Mouse (Mus musculus) heart, embryonic 15.5 days (tissue): ENCODE measurements around the gene 1700017D01Rik. TPM values are rescaled to one million over a fixed set of nuclear protein-coding genes. Genes with fewer than 3 reads are reported as not detected.

Source experiments
- ATAC-seq: fragments of 200-750 bp; cut with Nextera tagmentation; replicated peaks from 2 replicates; pipeline ENCODE4 v1.8.0; 2017; ENCODE audit warnings: low read depth, moderate TSS enrichment; ENCODE audit not compliant: insufficient number of reproducible peaks, insufficient read depth, low FRiP score
- H3K27ac ChIP-seq: fragments of 300-500 bp; sonication (generic); 2 replicates; pipeline ENCODE4 v1.5.1; 2015; ENCODE audit warnings: mild to moderate bottlenecking, inconsistent platforms
- H3K27me3 ChIP-seq: fragments of 300-500 bp; sonication (generic); 2 replicates; pipeline ENCODE4 v1.6.1; 2015; ENCODE audit warnings: inconsistent platforms
- H3K36me3 ChIP-seq: fragments of 300-500 bp; sonication (generic); 2 replicates; pipeline ENCODE4 v1.6.1; 2015; ENCODE audit warnings: mild to moderate bottlenecking, inconsistent platforms
- H3K4me1 ChIP-seq: fragments of 300-500 bp; sonication (generic); replicated peaks from 2 replicates; pipeline ENCODE4 v1.6.1; 2015; ENCODE audit warnings: inconsistent platforms
- H3K4me2 ChIP-seq: fragments of 300-500 bp; sonication (generic); 2 replicates; pipeline ENCODE4 v1.6.1; 2015; ENCODE audit warnings: inconsistent platforms, mild to moderate bottlenecking, moderate library complexity
- H3K4me3 ChIP-seq: fragments of 300-500 bp; sonication (generic); 2 replicates; pipeline ENCODE4 v1.5.1; 2015; ENCODE audit warnings: mild to moderate bottlenecking, inconsistent platforms
- H3K9ac ChIP-seq: fragments of 300-500 bp; sonication (generic); 2 replicates; pipeline ENCODE4 v1.6.1; 2015; ENCODE audit warnings: mild to moderate bottlenecking, inconsistent platforms
- H3K9me3 ChIP-seq: fragments of 300-500 bp; sonication (generic); replicated peaks from 2 replicates; pipeline ENCODE4 v1.6.1; 2016; ENCODE audit warnings: inconsistent platforms
- WGBS: fragments of 180-500 bp; shearing (Covaris S2); methylation state at CpG from one replicate; pipeline ENCODE4 v1.1.7; 2015; ENCODE audit warnings: mixed read lengths; 5-methylcytosine and 5-hydroxymethylcytosine counted together
- polyA plus RNA-seq: library from polyadenylated mRNA; unstranded; fragments of >200 nt; fragmentation: Nextera tagmentation; extraction: Ambion mirVana; gene quantifications from 2 replicates; pipeline ENCODE4 v1.2.1, GENCODE M21; 2015

Gene 1700017D01Rik
- polyA plus RNA-seq, 1 experiment from 2014 or later = not detected

DNA sequence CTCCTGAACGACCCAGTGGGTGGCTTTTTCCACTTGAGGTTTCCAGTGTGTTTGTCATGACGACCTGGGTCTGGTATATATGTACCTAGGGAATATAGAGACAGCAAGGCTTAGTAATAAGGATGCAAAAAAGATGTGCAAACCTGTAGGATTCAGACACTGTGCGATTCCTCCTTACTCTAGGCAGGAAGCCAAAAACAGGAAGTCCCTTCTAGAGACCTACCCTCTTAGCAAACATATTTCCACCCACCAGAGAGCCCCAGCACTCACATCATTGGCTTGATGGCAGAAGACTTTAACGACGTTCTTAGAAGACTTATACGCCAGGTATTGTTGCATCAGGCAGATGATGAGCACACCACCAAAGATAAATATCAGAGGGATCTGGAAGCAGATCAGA lies 82.7 kb downstream of the 1700017D01Rik start:
- no peak overlapping the region for H3K4me3 ChIP-seq
- H3K9me3 ChIP-seq = no peaks in the 10 kb centered on the region
- H3K9ac ChIP-seq = no peak overlapping the region
- H3K4me2 ChIP-seq = no peak overlapping the region
- H3K27ac ChIP-seq = no peak overlapping the region
- H3K36me3 ChIP-seq = no peaks in the 10 kb centered on the region
- H3K27me3 ChIP-seq = no peaks in the 10 kb centered on the region
- peaks cover 3% of the 10 kb centered on the region; the same call in 1 of the 2 replicates for H3K4me1 ChIP-seq
- WGBS = 69% methylated on average over 6 of the region's 6 CpGs
- no peak for ATAC-seq

Other genes with a start within 250 kb of the 1700017D01Rik start
- 93.2 and 106 TPM in 2 replicates for gene Tmem109, start 248.9 kb downstream of the 1700017D01Rik start, polyA plus RNA-seq
- gene Prpf19, start 235.6 kb downstream of the 1700017D01Rik start, polyA plus RNA-seq = 29.4 and 31.2 TPM in 2 replicates
- gene Zp1, start 210.2 kb downstream of the 1700017D01Rik start, polyA plus RNA-seq = not detected in 2 replicates
- gene Ptgdr2, start 193.7 kb downstream of the 1700017D01Rik start, polyA plus RNA-seq = 0.06 and 0.25 TPM in 2 replicates
- 15.3 and 17.0 TPM in 2 replicates for gene Ccdc86, start 181.6 kb downstream of the 1700017D01Rik start, polyA plus RNA-seq
- gene Ms4a10, start 156.2 kb downstream of the 1700017D01Rik start, polyA plus RNA-seq = not detected in 2 replicates
- gene Ms4a15, start 137.6 kb downstream of the 1700017D01Rik start, polyA plus RNA-seq = not detected in 2 replicates
- not detected in 2 replicates for gene Ms4a18, start 112.8 kb downstream of the 1700017D01Rik start, polyA plus RNA-seq
- gene Ms4a8a, start 49.8 kb downstream of the 1700017D01Rik start, polyA plus RNA-seq = 0.11 TPM in 1 of 2 replicates, not detected in the other
- not detected in 2 replicates for gene 1700025F22Rik, start 34.4 kb upstream of the 1700017D01Rik start, polyA plus RNA-seq
- gene Ms4a13, start 65.9 kb upstream of the 1700017D01Rik start, polyA plus RNA-seq = not detected in 2 replicates
- not detected in 2 replicates for gene Ms4a12, start 101.6 kb upstream of the 1700017D01Rik start, polyA plus RNA-seq
- not detected in 2 replicates for gene Ms4a1, start 135.4 kb upstream of the 1700017D01Rik start, polyA plus RNA-seq
- gene Ms4a5, start 153.0 kb upstream of the 1700017D01Rik start, polyA plus RNA-seq = not detected in 2 replicates
- 0.05 TPM in 2 replicates for gene Ms4a14, start 183.6 kb upstream of the 1700017D01Rik start, polyA plus RNA-seq
- 4.6 and 7.0 TPM in 2 replicates for gene Ms4a7, start 205.3 kb upstream of the 1700017D01Rik start, polyA plus RNA-seq
- gene Ms4a4a, start 244.6 kb upstream of the 1700017D01Rik start, polyA plus RNA-seq = 4.0 and 8.1 TPM in 2 replicates